Mouse (Mus musculus) stomach, embryonic 14.5 days (tissue): ENCODE measurements around the gene Tbc1d17. TPM values are rescaled to one million over a fixed set of nuclear protein-coding genes. Genes with fewer than 3 reads are reported as not detected.

Source experiments
- ATAC-seq: fragments of 200-750 bp; cut with Nextera tagmentation; 2 replicates; pipeline ENCODE4 v1.8.0; 2017; ENCODE audit warnings: low read depth, moderate TSS enrichment; ENCODE audit not compliant: insufficient number of reproducible peaks, insufficient read depth, low FRiP score
- H3K27ac ChIP-seq: fragments of 300-500 bp; sonication (generic); 2 replicates; pipeline ENCODE4 v1.5.1; 2014; ENCODE audit warnings: mild to moderate bottlenecking, low read length, moderate library complexity, mixed read lengths
- H3K27me3 ChIP-seq: fragments of 300-500 bp; sonication (generic); 2 replicates; pipeline ENCODE4 v1.6.1; 2014; ENCODE audit warnings: low read length, control low read depth, mixed read lengths; ENCODE audit not compliant: control insufficient read depth, insufficient read depth
- H3K36me3 ChIP-seq: fragments of 300-500 bp; sonication (generic); 2 replicates; pipeline ENCODE4 v1.6.1; 2014; ENCODE audit warnings: mild to moderate bottlenecking, control low read depth, low read length, moderate library complexity, mixed read lengths; ENCODE audit not compliant: control insufficient read depth, insufficient read depth
- H3K4me1 ChIP-seq: fragments of 300-500 bp; sonication (generic); 2 replicates; pipeline ENCODE4 v1.6.1; 2014; ENCODE audit warnings: low read length, control low read depth, mixed read lengths; ENCODE audit not compliant: control insufficient read depth, insufficient read depth
- H3K4me2 ChIP-seq: fragments of 300-500 bp; sonication (generic); replicated peaks from 2 replicates; pipeline ENCODE4 v1.6.1; 2014; ENCODE audit warnings: low read depth, low read length, control low read depth
- H3K4me3 ChIP-seq: fragments of 300-500 bp; sonication (generic); 2 replicates; pipeline ENCODE4 v1.5.1; 2014; ENCODE audit warnings: low read depth, low read length, control low read depth
- H3K9ac ChIP-seq: fragments of 300-500 bp; sonication (generic); replicated peaks from 2 replicates; pipeline ENCODE4 v1.6.1; 2014; ENCODE audit warnings: low read depth, mild to moderate bottlenecking, control low read depth, low read length, moderate library complexity, mixed read lengths
- H3K9me3 ChIP-seq: fragments of 300-500 bp; sonication (generic); 2 replicates; pipeline ENCODE4 v1.6.1; 2016; ENCODE audit warnings: low read depth, low read length, control low read depth; ENCODE audit not compliant: control insufficient read depth
- WGBS: fragments of 180-500 bp; shearing (Covaris S2); extraction: QIAGEN DNeasy Blood & Tissue Kit; methylation state at CpG from one replicate; pipeline ENCODE4 v1.1.7; 2014; 5-methylcytosine and 5-hydroxymethylcytosine counted together
- polyA plus RNA-seq: library from polyadenylated mRNA; unstranded; fragments of >200 nt; fragmentation: Nextera tagmentation; extraction: Ambion mirVana; gene quantifications from 2 replicates; pipeline ENCODE4 v1.2.1, GENCODE M21; 2014

Tbc1d17 gene
- polyA plus RNA-seq: 64.6 and 71.8 TPM in 2 replicates

DNA sequence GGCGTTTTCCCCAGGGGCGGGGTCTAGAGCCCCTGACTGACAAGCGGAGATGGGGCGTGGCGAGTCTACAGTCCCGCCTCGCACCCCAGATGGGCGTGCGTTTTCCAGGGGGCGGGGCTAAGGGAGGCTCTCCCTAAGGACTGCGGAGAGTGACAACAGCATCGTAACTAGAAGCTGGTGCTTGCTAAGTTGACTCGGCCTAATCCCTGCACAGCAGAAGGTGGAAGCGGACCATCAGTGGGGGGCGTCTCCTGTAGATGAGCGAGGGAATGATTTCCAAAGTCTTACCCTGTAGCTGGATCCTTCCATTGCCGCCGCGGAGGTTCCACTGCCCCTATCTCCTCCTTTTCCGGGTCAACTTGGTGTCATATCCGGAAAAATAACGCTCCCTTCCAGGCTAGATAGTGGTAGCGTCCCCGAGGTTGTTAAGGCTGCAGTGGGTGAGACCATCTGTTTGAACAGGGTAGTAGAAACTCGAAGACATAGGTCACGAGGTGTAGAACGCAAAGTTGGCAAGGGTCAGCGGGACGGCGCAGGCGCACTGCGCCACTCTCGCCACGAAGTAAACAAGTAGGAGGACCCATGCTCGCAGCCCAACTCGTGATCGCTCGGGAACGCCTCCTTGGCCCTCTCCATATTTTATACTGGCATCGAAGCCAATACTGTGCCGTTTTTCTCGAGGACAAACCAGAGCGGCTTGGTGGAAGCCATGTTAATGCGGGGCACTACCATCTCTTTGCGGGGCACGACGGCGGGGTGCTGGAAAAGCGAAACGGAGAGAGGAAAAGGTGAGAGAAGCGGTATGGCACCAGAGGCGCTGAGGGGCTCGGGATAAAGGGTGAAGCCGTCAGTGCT, at the start of gene Tbc1d17, which contains the start of gene Akt1s1:
Gene Tbc1d17 (minus strand): TSS at position 519 of the 855 bp plus-strand sequence.
Gene Akt1s1 (plus strand): TSS at position 431 of the 855 bp plus-strand sequence.
- Histone ChIP-seq H3K36me3 (peaks cover 41% of the 10 kb centered on the region), H3K4me2 (peak within 1 kb of the TSS; percentile 94), H3K4me1 (peaks cover 27% of the 10 kb centered on the region), H3K9me3 (no peaks in the 10 kb centered on the region), H3K9ac (peak within 1 kb of the TSS; percentile 80), H3K27ac (peak within 1 kb of the TSS; percentile 99), H3K27me3 (no peaks in the 10 kb centered on the region), H3K4me3 (peak within 1 kb of the TSS; percentile 73)
- ATAC-seq: peak; percentile 86
- under 1% methylated on average over 54 of the region's 54 CpGs for WGBS

DNA sequence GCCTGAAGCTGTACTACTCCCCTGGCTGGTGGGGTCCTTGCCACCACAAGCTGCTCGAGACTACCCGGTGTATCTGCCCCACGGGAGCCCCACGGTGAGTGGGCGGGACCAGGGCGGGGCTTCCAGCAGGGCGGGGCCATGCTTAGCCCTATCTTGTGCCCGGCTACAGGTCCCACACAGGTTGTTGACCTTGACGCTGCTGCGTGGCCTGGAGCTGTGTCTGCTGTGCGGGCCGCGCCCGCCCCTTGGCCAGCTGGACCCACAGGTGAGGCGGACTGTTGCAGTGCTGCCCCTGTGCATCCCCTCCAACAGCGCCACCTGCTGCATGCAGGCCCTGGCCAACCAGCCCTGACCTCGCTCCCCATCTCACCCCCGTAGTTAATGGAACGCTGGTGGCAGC, 49.7 kb upstream of the Tbc1d17 start:
- Histone ChIP-seq H3K4me3 (no peak overlapping the region), H3K4me1 (peaks cover 26% of the 10 kb centered on the region; the same call in 1 of the 2 replicates), H3K27me3 (no peaks in the 10 kb centered on the region), H3K27ac (no peak overlapping the region), H3K9ac (no peak overlapping the region), H3K36me3 (peaks cover 21% of the 10 kb centered on the region), H3K9me3 (no peaks in the 10 kb centered on the region), H3K4me2 (no peak overlapping the region)
- WGBS: 36% methylated on average over 19 of the region's 19 CpGs
- ATAC-seq: 0 out of 2 replicates have a peak, but pooled peaks have one; percentile 1

DNA sequence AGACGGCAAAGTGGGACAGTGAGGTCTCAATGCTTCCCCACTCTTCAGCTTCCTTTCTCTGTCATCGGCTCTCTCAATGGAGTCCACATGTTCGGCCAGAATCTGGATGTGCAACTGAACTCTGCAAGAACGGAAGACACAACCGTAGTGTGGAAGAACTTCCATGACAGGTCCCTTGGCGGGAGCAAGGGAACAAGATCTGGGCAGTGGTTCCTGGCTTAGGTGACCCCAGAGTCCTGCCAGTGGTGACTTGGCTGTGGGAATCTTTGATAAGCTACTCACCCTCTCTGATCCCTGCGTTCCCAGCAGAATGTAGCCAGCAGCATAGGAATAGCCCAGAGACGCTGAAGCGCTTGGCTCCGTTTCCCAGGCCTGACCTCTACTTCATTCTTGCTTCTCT, 47.6 kb upstream of the Tbc1d17 start:
- Histone ChIP-seq H3K9me3 (no peaks in the 10 kb centered on the region), H3K4me2 (peak overlapping the region; percentile 66), H3K9ac (peak overlapping the region; percentile 78), H3K27ac (peak overlapping the region; percentile 83), H3K4me3 (peak overlapping the region; percentile 59), H3K4me1 (peaks cover 30% of the 10 kb centered on the region; the same call in 1 of the 2 replicates), H3K27me3 (no peaks in the 10 kb centered on the region), H3K36me3 (peaks cover 11% of the 10 kb centered on the region; the same call in 1 of the 2 replicates)
- no peak for ATAC-seq
- WGBS: 35% methylated on average over 10 of the region's 10 CpGs

DNA sequence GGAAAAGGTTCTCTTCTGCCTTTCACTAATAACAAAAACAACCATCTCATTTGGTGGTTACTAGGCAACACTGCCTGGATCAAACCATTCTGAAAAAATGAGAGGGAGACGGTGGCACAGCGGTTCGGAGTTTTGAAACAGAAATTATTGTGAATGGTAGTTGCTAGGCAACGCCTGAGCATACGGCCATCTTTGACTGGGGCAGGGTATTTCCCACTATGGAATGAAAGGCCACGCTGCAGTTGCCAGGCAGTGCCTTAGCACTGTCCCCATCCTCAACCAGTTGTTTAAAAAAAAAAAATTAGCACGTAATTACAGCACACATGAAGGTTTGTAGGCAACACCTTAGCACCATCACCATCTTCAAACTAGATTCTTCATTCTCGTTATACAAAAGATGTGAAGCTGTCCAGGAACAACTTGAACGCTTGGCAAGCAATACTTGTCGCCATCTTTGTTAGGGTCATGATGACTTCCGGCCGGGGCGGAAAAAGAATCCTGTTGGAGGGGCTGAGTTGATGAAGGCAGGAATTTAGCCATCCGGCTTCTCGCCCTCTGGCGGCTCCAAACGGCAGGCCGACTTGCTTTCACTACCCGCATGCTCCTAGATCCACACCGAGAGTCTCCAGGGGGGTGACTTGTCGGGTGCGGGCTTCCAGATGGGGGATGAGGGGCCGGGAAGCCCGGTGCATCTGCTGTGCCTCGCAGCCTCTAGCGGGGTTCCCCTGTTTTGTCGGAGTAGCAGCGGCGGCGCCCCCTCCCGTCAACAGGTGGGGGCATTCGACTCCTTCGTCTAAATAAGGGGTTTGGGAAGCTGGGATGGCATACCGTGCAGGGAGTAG, 46.9 kb upstream of the Tbc1d17 start, which contains the start of gene Fuz:
Gene Fuz (plus strand): TSS at position 487 of the 842 bp plus-strand sequence.
- peak; percentile 44 for ATAC-seq
- H3K4me3 ChIP-seq: peak within 1 kb of the TSS; percentile 59
- peaks cover 33% of the 10 kb centered on the region for H3K4me1 ChIP-seq

DNA sequence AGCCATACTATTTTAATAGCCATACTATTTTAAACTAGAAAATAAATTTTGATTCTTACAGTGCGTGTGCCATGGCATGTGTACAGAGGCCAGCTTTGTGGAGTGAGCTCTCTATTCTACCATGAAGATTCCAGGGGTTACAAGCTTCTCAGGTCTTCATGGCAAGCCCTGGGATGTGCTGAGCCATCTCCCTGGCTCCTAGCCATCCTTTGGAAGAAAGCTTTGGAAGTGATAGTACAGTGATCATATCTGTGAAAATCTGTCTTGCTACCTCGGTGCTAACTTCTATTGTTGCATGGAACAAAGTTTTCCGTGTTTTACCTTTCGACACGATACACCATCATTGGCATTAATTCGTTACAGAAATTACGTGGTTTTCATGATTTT, 46.3 kb upstream of the Tbc1d17 start:
- H3K4me2 ChIP-seq: peak overlapping the region; percentile 66
- no peak for ATAC-seq
- peak overlapping the region; percentile 15 for H3K27ac ChIP-seq
- peaks cover 38% of the 10 kb centered on the region for H3K4me1 ChIP-seq
- H3K9me3 ChIP-seq: no peaks in the 10 kb centered on the region
- peak overlapping the region; percentile 59 for H3K4me3 ChIP-seq
- no peak overlapping the region for H3K9ac ChIP-seq
- peaks cover 13% of the 10 kb centered on the region; the same call in 1 of the 2 replicates for H3K36me3 ChIP-seq
- whole genome bisulfite sequencing: 74% methylated on average over 7 of the region's 7 CpGs
- H3K27me3 ChIP-seq: no peaks in the 10 kb centered on the region

More for the DNA sequence above, 46.9 kb upstream of the Tbc1d17 start, which contains the start of gene Fuz:
- 1% methylated on average over 34 of the region's 34 CpGs for WGBS
- Histone ChIP-seq H3K9ac (peak within 1 kb of the TSS; percentile 78), H3K4me2 (peak within 1 kb of the TSS; percentile 66), H3K27me3 (no peaks in the 10 kb centered on the region), H3K27ac (peak within 1 kb of the TSS; percentile 83), H3K9me3 (no peaks in the 10 kb centered on the region), H3K36me3 (peaks cover 11% of the 10 kb centered on the region; the same call in 1 of the 2 replicates)

DNA sequence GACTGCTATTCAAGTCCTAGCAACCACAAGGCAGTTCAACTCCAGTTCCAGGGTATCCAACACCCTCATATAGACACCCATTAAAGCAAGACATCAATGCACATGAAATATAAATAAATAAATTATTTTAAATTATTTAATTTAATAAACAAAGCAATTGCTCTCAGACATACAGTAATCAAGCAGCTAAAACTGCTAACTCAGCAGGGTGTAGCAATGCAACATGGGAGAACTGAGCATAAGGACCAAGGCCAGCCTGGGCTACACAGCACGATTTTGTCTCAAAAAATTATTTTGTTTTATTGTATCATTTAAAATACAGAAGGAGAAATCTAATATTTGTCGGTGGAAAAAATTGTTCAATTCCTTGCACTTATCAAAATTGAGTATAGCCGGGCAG, 45.3 kb upstream of the Tbc1d17 start:
- H3K4me1 ChIP-seq: peaks cover 38% of the 10 kb centered on the region
- no peak overlapping the region for H3K4me2 ChIP-seq
- H3K9ac ChIP-seq: no peak overlapping the region
- 89% methylated on average over 3 of the region's 3 CpGs for WGBS
- H3K4me3 ChIP-seq: no peak overlapping the region
- ATAC-seq: no peak
- H3K27ac ChIP-seq: no peak overlapping the region
- H3K36me3 ChIP-seq: peaks cover 5% of the 10 kb centered on the region; the same call in 1 of the 2 replicates
- no peaks in the 10 kb centered on the region for H3K9me3 ChIP-seq
- H3K27me3 ChIP-seq: no peaks in the 10 kb centered on the region

DNA sequence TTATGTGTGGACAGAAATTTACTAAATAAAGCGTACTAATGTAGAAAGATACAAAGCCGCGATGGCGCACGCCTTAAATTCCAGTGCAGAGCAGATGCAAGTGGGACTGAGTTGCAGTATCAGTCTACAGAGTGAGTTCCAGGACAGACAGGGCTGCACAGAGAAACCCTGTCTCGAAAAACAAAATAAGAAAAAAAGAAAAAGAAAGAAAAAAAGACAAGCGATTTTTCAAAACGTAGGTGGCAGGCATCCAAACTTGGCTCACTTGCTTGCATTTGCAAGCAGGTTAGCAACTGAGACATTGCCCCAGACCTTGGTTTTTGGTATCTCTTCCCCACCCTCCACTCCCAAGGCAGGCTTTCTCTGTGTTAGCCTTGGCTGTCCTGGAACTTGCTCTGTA, 44.3 kb upstream of the Tbc1d17 start:
- no peaks in the 10 kb centered on the region for H3K9me3 ChIP-seq
- H3K4me1 ChIP-seq: peaks cover 34% of the 10 kb centered on the region
- H3K27ac ChIP-seq: peak overlapping the region; percentile 82
- 19% methylated on average over 8 of the region's 8 CpGs for WGBS
- peak overlapping the region; percentile 34 for H3K4me2 ChIP-seq
- H3K27me3 ChIP-seq: no peaks in the 10 kb centered on the region
- peak overlapping the region; percentile 78; the same call in 1 of the 2 replicates for H3K4me3 ChIP-seq
- no peak for ATAC-seq
- peaks cover 9% of the 10 kb centered on the region; the same call in 1 of the 2 replicates for H3K36me3 ChIP-seq
- 0 out of 2 replicates have a peak overlapping the region, but pooled peaks have one; percentile 6 for H3K9ac ChIP-seq
